Mouse (Mus musculus) CH12.LX (cell line): ENCODE data around the gene Mroh8. TPM values are rescaled to one million over a fixed set of nuclear protein-coding genes. Genes with fewer than 3 reads are reported as not detected.
"Not testable (repeated sequence)": the region's sequence is repeated elsewhere in the genome, so short reads cannot be mapped to it uniquely, and the experiment has no call there.

Experiments used
- DNase-seq: peaks from one replicate; pipeline ENCODE4 v3.0.0-alpha.2; 2013; ENCODE audit errors: extremely low read depth
- H3K27ac ChIP-seq: 2 replicates; pipeline ENCODE4 v1.5.1; 2012; ENCODE audit warnings: low read depth, mild to moderate bottlenecking, control low read depth, moderate library complexity; ENCODE audit not compliant: insufficient read depth
- H3K27me3 ChIP-seq: replicated peaks from 2 replicates; pipeline ENCODE3; 2012; ENCODE audit warnings: inconsistent platforms
- H3K36me3 ChIP-seq, 2 experiments: replicated peaks in 1 of 2; 2 replicates each; pipeline versions ENCODE3 to v1.6.1; 2012; ENCODE audit warnings: inconsistent platforms in 1 of 2, low read length in 1 of 2, mild to moderate bottlenecking in 1 of 2, mixed read lengths in 1 of 2, moderate library complexity in 1 of 2; ENCODE audit not compliant: control insufficient read depth in 1 of 2, insufficient read depth in 1 of 2
- H3K4me1 ChIP-seq, 2 experiments: 2 replicates each; pipeline ENCODE4 v1.6.1; 2012; ENCODE audit warnings: inconsistent platforms in 1 of 2, moderate library complexity in 1 of 2; ENCODE audit not compliant: insufficient read depth in 2 of 2, control insufficient read depth in 1 of 2
- H3K4me2 ChIP-seq: 2 replicates; pipeline ENCODE4 v1.6.1; 2012; ENCODE audit warnings: low read depth, mild to moderate bottlenecking, control low read depth; ENCODE audit not compliant: poor library complexity, insufficient read depth, severe bottlenecking
- H3K4me3 ChIP-seq, 3 experiments: fragments of 150-350 bp in 1 of 3; sonication (generic) in 1 of 3; replicated peaks in 1 of 3; 2 replicates each; pipeline versions ENCODE3 to v1.5.1; 2011 to 2012; ENCODE audit warnings: low read depth in 2 of 3, low read length in 2 of 3, mild to moderate bottlenecking in 2 of 3, moderate library complexity in 2 of 3, control low read depth in 1 of 3, improper control_type of control experiment in 1 of 3, inconsistent platforms in 1 of 3, mixed read lengths in 1 of 3; ENCODE audit not compliant: poor library complexity in 1 of 3
- H3K79me2 ChIP-seq: replicated peaks from 2 replicates; pipeline ENCODE4 v1.6.1; 2012; ENCODE audit warnings: mild to moderate bottlenecking, moderate library complexity; ENCODE audit not compliant: control insufficient read depth, poor library complexity, insufficient read depth, severe bottlenecking; ENCODE audit errors: extremely low read depth
- H3K9ac ChIP-seq: 2 replicates; pipeline ENCODE4 v1.6.1; 2012; ENCODE audit warnings: low read depth, mild to moderate bottlenecking, control low read depth, moderate library complexity; ENCODE audit not compliant: insufficient read depth
- H3K9me3 ChIP-seq: replicated peaks from 2 replicates; pipeline ENCODE3; 2012; ENCODE audit warnings: low read length, inconsistent platforms, mixed read lengths
- BHLHE40 ChIP-seq: IDR thresholded peaks from 2 replicates; pipeline ENCODE4 v1.6.1; 2011; ENCODE audit warnings: mild to moderate bottlenecking, low read depth, low read length, improper control_type of control experiment
- CHD1 ChIP-seq: IDR thresholded peaks from 2 replicates; pipeline ENCODE4 v1.6.1; 2012; ENCODE audit warnings: low read depth, low read length, improper control_type of control experiment, inconsistent platforms
- CHD2 ChIP-seq: IDR thresholded peaks from 2 replicates; pipeline ENCODE4 v1.6.1; 2011; ENCODE audit warnings: low read length, improper control_type of control experiment
- CTCF ChIP-seq, 2 experiments: IDR thresholded peaks in 1 of 2; conservative IDR thresholded peaks in 1 of 2; 2 replicates each; pipeline ENCODE4 v1.5.1; 2011 to 2012; ENCODE audit warnings: low read depth in 2 of 2, low read length in 2 of 2, improper control_type of control experiment in 1 of 2, inconsistent platforms in 1 of 2, mild to moderate bottlenecking in 1 of 2, moderate library complexity in 1 of 2
- ELF1 ChIP-seq: IDR thresholded peaks from 2 replicates; pipeline ENCODE4 v1.6.1; 2014; ENCODE audit warnings: low read depth, mild to moderate bottlenecking, inconsistent platforms, low read length, improper control_type of control experiment
- ETS1 ChIP-seq: conservative IDR thresholded peaks from 2 replicates; pipeline ENCODE4 v1.6.1; 2012; ENCODE audit warnings: low read depth, mild to moderate bottlenecking, inconsistent platforms, low read length, improper control_type of control experiment, moderate library complexity
- GABPA ChIP-seq: IDR thresholded peaks from 2 replicates; pipeline ENCODE4 v1.6.1; 2012; ENCODE audit warnings: low read depth, low read length, improper control_type of control experiment, inconsistent platforms; ENCODE audit not compliant: insufficient replicate concordance
- IRF4 ChIP-seq: IDR thresholded peaks from 2 replicates; pipeline ENCODE4 v1.6.1; 2014; ENCODE audit warnings: low read depth, mild to moderate bottlenecking, inconsistent platforms, low read length, improper control_type of control experiment
- JUND ChIP-seq: conservative IDR thresholded peaks from 2 replicates; pipeline ENCODE4 v1.6.1; 2011; ENCODE audit warnings: low read depth, low read length, improper control_type of control experiment
- MEF2A ChIP-seq: IDR thresholded peaks from 2 replicates; pipeline ENCODE4 v1.6.1; 2014; ENCODE audit warnings: low read depth, mild to moderate bottlenecking, inconsistent platforms, low read length, improper control_type of control experiment, borderline replicate concordance
- POLR2AphosphoS2 ChIP-seq: IDR thresholded peaks from 2 replicates; pipeline ENCODE4 v1.6.1; 2011; ENCODE audit warnings: low read depth, low read length, improper control_type of control experiment
- RCOR1 ChIP-seq: conservative IDR thresholded peaks from 2 replicates; pipeline ENCODE4 v1.6.1; 2012; ENCODE audit warnings: low read depth, mild to moderate bottlenecking, inconsistent platforms, low read length, improper control_type of control experiment
- TBP ChIP-seq: conservative IDR thresholded peaks from 2 replicates; pipeline ENCODE4 v1.6.1; 2011; ENCODE audit warnings: low read depth, low read length, improper control_type of control experiment
- ZC3H11A ChIP-seq: IDR thresholded peaks from 2 replicates; pipeline ENCODE4 v1.6.1; 2012; ENCODE audit warnings: low read depth, mild to moderate bottlenecking, inconsistent platforms, low read length, improper control_type of control experiment
- ZKSCAN1 ChIP-seq: IDR thresholded peaks from 2 replicates; pipeline ENCODE4 v1.6.1; 2012; ENCODE audit warnings: low read depth, inconsistent platforms, low read length, improper control_type of control experiment, borderline replicate concordance
- ZNF384 ChIP-seq: IDR thresholded peaks from 2 replicates; pipeline ENCODE4 v1.6.1; 2012; ENCODE audit warnings: low read depth, low read length, improper control_type of control experiment, inconsistent platforms
- dilution Hi-C: fragments of 300-500 bp; cut with MboI; formaldehyde crosslinking; loops from 2 replicates; pipeline ENCODE4 v1.14.3; 2020; ENCODE audit warnings: low sequenced_read_pairs; ENCODE audit not compliant: extremely low pct_unique_long_range_greater_than_20kb, extremely low pct_ligation_motif_present
- in situ Hi-C: fragments of 300-500 bp; cut with MboI; formaldehyde crosslinking; loops from 3 replicates; pipeline ENCODE4 v1.14.3; 2019; ENCODE audit warnings: low sequenced_read_pairs, low pct_ligation_motif_present, low pct_unique_long_range_greater_than_20kb, mixed read lengths
- polyA plus RNA-seq: library from polyadenylated mRNA; unstranded; fragments of >175 nt; gene quantifications from 2 replicates; pipeline ENCODE4 v1.2.1, GENCODE M21; 2012; ENCODE audit warnings: low read depth; ENCODE audit not compliant: insufficient read length
- total RNA-seq, 2 experiments: library from RNA; depleted of rRNA; stranded (reverse); fragments of 300-350 nt in 1 of 2; fragments of >200 nt in 1 of 2; gene quantifications; 2 replicates each; pipeline ENCODE4 v1.2.3; 2012 to 2014

Mroh8 gene
- total and polyA plus RNA-seq, 3 experiments: 0.25 to 0.41 TPM; not detected in 1

DNA sequence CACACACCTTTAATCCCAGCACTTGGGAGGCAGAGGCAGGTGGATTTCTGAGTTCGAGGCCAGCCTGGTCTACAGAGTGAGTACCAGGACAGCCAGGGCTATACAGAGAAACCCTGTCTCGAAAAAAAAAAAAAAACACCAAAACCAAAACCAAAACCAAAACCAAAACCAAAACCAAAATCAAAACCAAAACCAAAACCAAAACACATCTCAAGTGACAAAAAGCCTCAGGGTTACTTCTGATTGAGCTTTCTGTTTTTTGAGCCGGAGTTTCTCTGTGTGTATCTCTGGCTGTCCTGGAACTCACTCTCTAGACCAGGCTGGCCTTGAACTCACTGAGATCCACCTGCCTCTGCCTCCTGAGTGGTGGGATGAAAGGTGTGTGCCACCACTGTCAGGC lies 57.4 kb downstream of the Mroh8 start:
- in situ Hi-C loops, H3K27ac ChIP-seq, H3K9me3 ChIP-seq, H3K9ac ChIP-seq, H3K79me2 ChIP-seq, H3K4me3 ChIP-seq, DNase-seq, H3K4me2 ChIP-seq, H3K36me3 ChIP-seq, H3K27me3 ChIP-seq, dilution Hi-C loops: not testable (repeated sequence)
- peaks cover 12 to 15% of the 10 kb centered on the region in 2 experiments; a peak in 3 of 4 replicates for H3K4me1 ChIP-seq
- TF ChIP-seq ZNF384: peak; percentile 80
- peak; percentile 64; the same call in 1 of the 2 replicates for TF ChIP-seq IRF4
- peak; percentile 89 for TF ChIP-seq ETS1

DNA sequence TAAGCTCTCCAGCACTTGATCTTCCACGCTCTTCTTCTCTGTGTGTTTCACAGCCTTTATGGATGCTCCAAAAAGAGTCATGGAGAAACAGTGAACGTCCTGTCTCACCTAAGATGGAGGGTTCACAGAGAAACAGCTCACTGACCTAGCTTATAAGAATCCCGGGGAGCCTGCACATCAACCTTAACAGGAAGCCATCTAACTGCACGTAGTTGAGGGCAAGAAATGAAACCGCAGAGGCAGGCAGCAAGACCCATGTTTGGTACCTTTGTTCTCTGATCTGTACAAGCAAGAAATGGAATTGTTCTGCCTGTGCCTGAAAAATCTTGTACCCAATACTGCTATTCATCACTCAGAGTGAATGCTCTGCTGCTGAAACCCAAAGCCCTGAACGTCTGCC lies 59.2 kb downstream of the Mroh8 start:
- Histone ChIP-seq H3K4me2 (no peak overlapping the region), H3K4me1 (peaks cover 10 to 15% of the 10 kb centered on the region in 2 experiments; a peak in 3 of 4 replicates), H3K9ac (no peak overlapping the region), H3K36me3 (no peaks in the 10 kb centered on the region), H3K27ac (no peak overlapping the region), H3K4me3 (no peak overlapping the region), H3K27me3 (no peaks in the 10 kb centered on the region), H3K79me2 (no peaks in the 10 kb centered on the region), H3K9me3 (no peaks in the 10 kb centered on the region)
- no peak for DNase-seq
- TF ChIP-seq CTCF (conservative IDR thresholded peaks at IDR 0.05 in 1 of 2, IDR thresholded peaks at IDR 0.05 in 1 of 2; ENCODE audit: low read depth in 2 of 2, low read length in 2 of 2) (no peak), POLR2AphosphoS2 (no peak), ZKSCAN1 (no peak), MEF2A (no peak), CHD1 (no peak), CHD2 (no peak), ZC3H11A (no peak), GABPA (no peak), JUND (no peak), ELF1 (no peak), TBP (no peak)
- in situ Hi-C loops: no loop called here
- dilution Hi-C loops: no loop called here

- Histone ChIP-seq H3K4me3 (no peak overlapping the region), H3K36me3 (peaks cover 0 to 2% of the 10 kb centered on the region in 2 experiments), H3K4me1 (no peaks in the 10 kb centered on the region), H3K9ac (no peak overlapping the region), H3K4me2 (no peak overlapping the region), H3K27ac (no peak overlapping the region), H3K79me2 (no peaks in the 10 kb centered on the region), H3K9me3 (peaks cover 7% of the 10 kb centered on the region), H3K27me3 (no peaks in the 10 kb centered on the region)
- in situ Hi-C loops (loop anchor here (10.0 kb wide), 1 partner anchor 53 kb away; no protein-coding TSS in a partner anchor), dilution Hi-C loops (no loop called here)
- TF ChIP-seq GABPA: no peak
- TF ChIP-seq RCOR1: no peak
- no peak for TF ChIP-seq BHLHE40
- DNase-seq: no peak
Observed at GRCm38 (mm10) chr2:157211731-157212130, 67.6 kb downstream of the Mroh8 start.
